Mouse (Mus musculus): ENCODE results near the gene Olfr1131. TPM values are rescaled to one million over a fixed set of nuclear protein-coding genes. Genes with fewer than 3 reads are reported as not detected.

Gene Olfr1131
- polyA plus RNA-seq (2014; fragmentation: Illumina TruSeq; extraction: RNeasy Lipid Tissue Mini Kit (QIAGEN cat#74804); ENCODE audit: low read depth, low replicate concordance), result not detected

DNA sequence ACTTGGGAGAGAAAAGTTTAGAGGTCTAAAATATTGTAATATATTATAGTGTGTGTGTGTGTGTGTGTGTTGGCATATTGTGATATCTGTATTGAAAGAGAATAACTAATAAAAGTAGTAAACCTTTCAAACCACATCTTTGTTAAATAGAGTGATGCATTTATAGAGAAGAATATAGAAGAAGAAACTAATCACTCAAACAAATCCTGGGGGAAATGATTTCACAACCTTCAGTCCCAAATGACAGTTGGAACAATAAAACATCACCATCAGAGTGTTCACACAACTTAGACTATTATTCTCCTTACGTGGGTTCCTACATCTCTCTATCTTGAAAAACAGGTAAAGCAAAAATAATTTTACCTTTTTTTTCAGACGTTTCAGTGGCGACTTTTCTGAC lies at the start of gene Olfr1131:
Olfr1131 (plus strand) TSS at position 301 of the 400 bp plus-strand sequence.

DNA sequence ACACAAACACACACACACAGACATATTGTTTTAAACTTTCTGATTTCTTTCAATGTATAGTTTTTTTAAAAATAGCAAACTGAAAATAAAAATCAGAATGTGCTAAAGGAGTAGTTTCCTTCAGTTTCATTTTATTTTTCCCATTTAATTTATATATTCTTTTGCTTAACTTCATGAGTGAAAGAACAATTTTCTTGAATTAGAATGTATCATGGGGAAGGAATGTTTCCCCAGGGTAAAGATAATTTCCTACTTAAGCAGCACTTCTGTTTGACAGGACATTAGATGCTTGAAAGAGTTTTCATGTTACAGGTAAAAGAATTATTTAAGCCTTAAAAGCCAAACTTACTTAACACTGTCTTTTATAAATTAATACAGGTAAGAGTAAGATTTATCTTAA lies 21.0 kb upstream of the Olfr1131 start, which contains the start of gene Olfr1130:
Olfr1130 (plus strand) TSS at position 301 of the 400 bp plus-strand sequence.

DNA sequence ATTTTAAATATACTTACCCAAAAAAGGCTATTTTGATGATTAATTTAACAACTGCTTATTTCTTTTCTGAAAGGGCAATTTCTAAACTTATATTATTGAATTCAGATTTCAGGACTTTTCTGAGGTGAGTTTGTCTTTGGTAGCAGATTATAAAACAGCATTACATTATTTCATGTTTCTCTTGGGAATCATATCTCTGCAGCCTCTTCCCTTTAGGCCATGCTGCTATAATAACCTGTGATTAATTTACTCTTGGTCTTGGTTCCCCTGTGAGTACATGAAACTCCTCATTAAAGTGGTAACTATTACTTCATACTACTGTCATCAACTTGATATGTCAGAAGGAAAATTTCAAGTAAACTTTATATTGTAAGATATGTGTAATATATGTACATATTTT lies 10.5 kb downstream of the Olfr1131 start, which contains the start of gene Olfr1132:
Olfr1132 (minus strand) TSS at position 101 of the 400 bp plus-strand sequence.

DNA sequence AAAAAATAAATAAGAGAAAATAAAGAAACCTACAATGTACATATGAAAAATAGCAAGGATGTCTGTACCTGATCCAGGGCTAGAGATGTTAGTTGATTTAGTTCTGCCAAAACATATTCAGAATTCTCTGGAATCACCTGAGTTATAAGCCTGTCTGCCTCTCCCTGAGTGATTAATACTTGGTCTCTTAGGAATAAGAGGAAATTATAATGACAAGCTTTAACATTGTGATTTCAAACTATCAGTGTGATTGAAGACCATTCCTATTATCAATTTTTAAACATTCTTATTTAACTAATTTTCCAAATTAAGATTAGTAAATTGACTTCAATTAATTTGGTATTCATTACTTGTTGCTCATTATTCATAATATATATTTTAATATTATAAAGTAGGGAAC lies 20.4 kb downstream of the Olfr1131 start, which contains the start of gene Olfr1133:
Olfr1133 (minus strand) TSS at position 101 of the 400 bp plus-strand sequence.

DNA sequence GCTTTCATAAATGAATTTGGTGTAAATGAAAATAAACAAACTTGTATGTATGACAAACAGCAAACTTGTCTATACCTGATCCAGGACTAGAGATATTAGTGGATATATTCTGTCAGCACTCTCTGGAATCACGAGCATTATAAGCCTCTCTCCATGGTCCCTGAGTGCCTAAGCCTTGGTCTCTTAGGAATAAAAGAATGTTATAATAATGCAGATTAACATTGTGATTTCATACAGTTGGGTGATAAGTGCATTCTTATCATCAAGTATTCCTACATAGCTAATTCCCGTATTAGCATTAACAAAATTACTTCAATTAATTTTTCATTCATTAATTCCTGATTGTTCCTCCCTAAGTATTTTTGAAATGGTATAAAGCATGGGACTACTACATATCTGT lies 31.5 kb downstream of the Olfr1131 start, which contains the start of gene Olfr1134:
Olfr1134 (minus strand) TSS at position 101 of the 400 bp plus-strand sequence.

DNA sequence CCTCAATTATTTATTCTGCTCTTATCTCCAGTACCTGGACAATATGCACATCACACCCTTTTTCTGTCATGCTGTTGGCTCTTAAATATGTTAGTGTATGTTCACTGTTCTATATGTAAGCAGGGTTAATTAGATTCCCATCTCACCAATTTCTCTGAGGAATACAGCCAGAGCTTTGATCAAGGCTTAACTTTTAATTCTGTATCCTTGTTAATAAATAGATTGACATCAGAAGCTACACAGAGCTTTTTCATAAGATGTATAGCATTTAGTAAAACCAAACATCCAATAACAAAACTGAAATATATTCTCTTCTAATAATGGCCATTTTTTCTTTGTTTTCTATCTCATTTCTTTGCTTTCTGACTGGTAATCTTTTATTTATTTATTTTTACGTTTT lies 46.7 kb downstream of the Olfr1131 start, which contains the start of gene Olfr1135:
Olfr1135 (minus strand) TSS at position 101 of the 400 bp plus-strand sequence.

Other genes with a start within 250 kb of the Olfr1131 start
- gene Olfr1122, start 241.3 kb upstream of the Olfr1131 start, polyA plus RNA-seq (2014; fragmentation: Illumina TruSeq; extraction: RNeasy Lipid Tissue Mini Kit (QIAGEN cat#74804); ENCODE audit: low read depth, low replicate concordance), result not detected
- gene Olfr1123, start 210.5 kb upstream of the Olfr1131 start, polyA plus RNA-seq (2014; fragmentation: Illumina TruSeq; extraction: RNeasy Lipid Tissue Mini Kit (QIAGEN cat#74804); ENCODE audit: low read depth, low replicate concordance), result not detected
- gene Olfr1124, start 196.8 kb upstream of the Olfr1131 start, polyA plus RNA-seq (2014; fragmentation: Illumina TruSeq; extraction: RNeasy Lipid Tissue Mini Kit (QIAGEN cat#74804); ENCODE audit: low read depth, low replicate concordance), result 0.24 TPM
- not detected for gene Olfr1126, start 173.1 kb upstream of the Olfr1131 start, polyA plus RNA-seq (2014; fragmentation: Illumina TruSeq; extraction: RNeasy Lipid Tissue Mini Kit (QIAGEN cat#74804); ENCODE audit: low read depth, low replicate concordance)
- gene Pramel7, start 130.0 kb upstream of the Olfr1131 start, polyA plus RNA-seq (2014; fragmentation: Illumina TruSeq; extraction: RNeasy Lipid Tissue Mini Kit (QIAGEN cat#74804); ENCODE audit: low read depth, low replicate concordance), result 0.71 TPM
- gene Pramel6, start 120.5 kb upstream of the Olfr1131 start, polyA plus RNA-seq (2014; fragmentation: Illumina TruSeq; extraction: RNeasy Lipid Tissue Mini Kit (QIAGEN cat#74804); ENCODE audit: low read depth, low replicate concordance), result not detected
- gene Olfr153, start 95.3 kb upstream of the Olfr1131 start, polyA plus RNA-seq (2014; fragmentation: Illumina TruSeq; extraction: RNeasy Lipid Tissue Mini Kit (QIAGEN cat#74804); ENCODE audit: low read depth, low replicate concordance), result 0.39 TPM
- gene Olfr1128, start 81.6 kb upstream of the Olfr1131 start, polyA plus RNA-seq (2014; fragmentation: Illumina TruSeq; extraction: RNeasy Lipid Tissue Mini Kit (QIAGEN cat#74804); ENCODE audit: low read depth, low replicate concordance), result not detected
- gene Olfr1129, start 53.2 kb upstream of the Olfr1131 start, polyA plus RNA-seq (2014; fragmentation: Illumina TruSeq; extraction: RNeasy Lipid Tissue Mini Kit (QIAGEN cat#74804); ENCODE audit: low read depth, low replicate concordance), result not detected
- not detected for gene Olfr1130, start 20.9 kb upstream of the Olfr1131 start, polyA plus RNA-seq (2014; fragmentation: Illumina TruSeq; extraction: RNeasy Lipid Tissue Mini Kit (QIAGEN cat#74804); ENCODE audit: low read depth, low replicate concordance)
- gene Olfr1132, start 10.4 kb downstream of the Olfr1131 start, polyA plus RNA-seq (2014; fragmentation: Illumina TruSeq; extraction: RNeasy Lipid Tissue Mini Kit (QIAGEN cat#74804); ENCODE audit: low read depth, low replicate concordance), result not detected
- gene Olfr1133, start 20.3 kb downstream of the Olfr1131 start, polyA plus RNA-seq (2014; fragmentation: Illumina TruSeq; extraction: RNeasy Lipid Tissue Mini Kit (QIAGEN cat#74804); ENCODE audit: low read depth, low replicate concordance), result not detected
- gene Olfr1134, start 31.4 kb downstream of the Olfr1131 start, polyA plus RNA-seq (2014; fragmentation: Illumina TruSeq; extraction: RNeasy Lipid Tissue Mini Kit (QIAGEN cat#74804); ENCODE audit: low read depth, low replicate concordance), result not detected
- gene Olfr1135, start 46.6 kb downstream of the Olfr1131 start, polyA plus RNA-seq (2014; fragmentation: Illumina TruSeq; extraction: RNeasy Lipid Tissue Mini Kit (QIAGEN cat#74804); ENCODE audit: low read depth, low replicate concordance), result not detected
- not detected for gene Olfr1136, start 66.8 kb downstream of the Olfr1131 start, polyA plus RNA-seq (2014; fragmentation: Illumina TruSeq; extraction: RNeasy Lipid Tissue Mini Kit (QIAGEN cat#74804); ENCODE audit: low read depth, low replicate concordance)
- not detected for gene Olfr1137, start 86.1 kb downstream of the Olfr1131 start, polyA plus RNA-seq (2014; fragmentation: Illumina TruSeq; extraction: RNeasy Lipid Tissue Mini Kit (QIAGEN cat#74804); ENCODE audit: low read depth, low replicate concordance)
- gene Olfr1138, start 112.9 kb downstream of the Olfr1131 start, polyA plus RNA-seq (2014; fragmentation: Illumina TruSeq; extraction: RNeasy Lipid Tissue Mini Kit (QIAGEN cat#74804); ENCODE audit: low read depth, low replicate concordance), result not detected
- not detected for gene Olfr1140, start 116.6 kb downstream of the Olfr1131 start, polyA plus RNA-seq (2014; fragmentation: Illumina TruSeq; extraction: RNeasy Lipid Tissue Mini Kit (QIAGEN cat#74804); ENCODE audit: low read depth, low replicate concordance)
- not detected for gene Olfr1141, start 126.9 kb downstream of the Olfr1131 start, polyA plus RNA-seq (2014; fragmentation: Illumina TruSeq; extraction: RNeasy Lipid Tissue Mini Kit (QIAGEN cat#74804); ENCODE audit: low read depth, low replicate concordance)
- not detected for gene Olfr152, start 152.4 kb downstream of the Olfr1131 start, polyA plus RNA-seq (2014; fragmentation: Illumina TruSeq; extraction: RNeasy Lipid Tissue Mini Kit (QIAGEN cat#74804); ENCODE audit: low read depth, low replicate concordance)
- gene Olfr1143, start 173.5 kb downstream of the Olfr1131 start, polyA plus RNA-seq (2014; fragmentation: Illumina TruSeq; extraction: RNeasy Lipid Tissue Mini Kit (QIAGEN cat#74804); ENCODE audit: low read depth, low replicate concordance), result not detected
- not detected for gene Olfr1145, start 182.7 kb downstream of the Olfr1131 start, polyA plus RNA-seq (2014; fragmentation: Illumina TruSeq; extraction: RNeasy Lipid Tissue Mini Kit (QIAGEN cat#74804); ENCODE audit: low read depth, low replicate concordance)
- gene Olfr1148, start 203.4 kb downstream of the Olfr1131 start, polyA plus RNA-seq (2014; fragmentation: Illumina TruSeq; extraction: RNeasy Lipid Tissue Mini Kit (QIAGEN cat#74804); ENCODE audit: low read depth, low replicate concordance), result not detected
- not detected for gene Olfr1150-ps1, start 216.9 kb downstream of the Olfr1131 start, polyA plus RNA-seq (2014; fragmentation: Illumina TruSeq; extraction: RNeasy Lipid Tissue Mini Kit (QIAGEN cat#74804); ENCODE audit: low read depth, low replicate concordance)
- gene Olfr1151, start 228.8 kb downstream of the Olfr1131 start, polyA plus RNA-seq (2014; fragmentation: Illumina TruSeq; extraction: RNeasy Lipid Tissue Mini Kit (QIAGEN cat#74804); ENCODE audit: low read depth, low replicate concordance), result not detected
- gene Olfr1152, start 239.4 kb downstream of the Olfr1131 start, polyA plus RNA-seq (2014; fragmentation: Illumina TruSeq; extraction: RNeasy Lipid Tissue Mini Kit (QIAGEN cat#74804); ENCODE audit: low read depth, low replicate concordance), result 0.06 TPM

All from testis, adult 10 weeks (tissue).